ENCODE assay signal across 9 mouse cellular contexts in genomic region chr9:34029503-34030169, GRCm38 (mm10).
DNase-seq lines count a peak whose midpoint lies in the region; ATAC-seq lines count a peak whose summit lies in the region.
"Had no signal": no experiment of that assay in that cellular context is flagged by ENCODE, and none has a peak within 500 bp of the region (broad histone marks: within the 10 kb centered on the region; RNA-seq: fewer than 3 reads in every experiment).

No protein-coding gene starts in this region.

- peaks cover 15% of the 10 kb centered on the region for H3K4me1 ChIP-seq in embryonic facial prominence, embryonic 12.5 days
- peaks cover 11% of the 10 kb centered on the region; the same call in 1 of the 2 replicates for H3K4me1 ChIP-seq in kidney, embryonic 15.5 days

- no peaks in the 10 kb centered on the region for H3K36me3 ChIP-seq in embryonic facial prominence, embryonic 12.5 days
- no peaks in the 10 kb centered on the region for H3K36me3 ChIP-seq in kidney, embryonic 15.5 days

- no peaks in the 10 kb centered on the region for H3K9me3 ChIP-seq in embryonic facial prominence, embryonic 12.5 days
- H3K9me3 ChIP-seq in kidney, embryonic 15.5 days (replicated peaks): no peaks in the 10 kb centered on the region

- DNase-seq in heart, adult 11 months: peak; percentile 66
- DNase-seq in heart, postnatal 4 days: no peak
- DNase-seq in neural tube, embryonic 10.5 days (ENCODE audit: extremely low spot score, low spot score): peak; percentile 24
- no peak for DNase-seq in MN1 (ENCODE audit: low spot score)
- DNase-seq in frontal cortex, adult 2 months (ENCODE audit: extremely low spot score in 1 of 2, low spot score in 1 of 2): no peak
- DNase-seq in frontal cortex, postnatal 36 days (ENCODE audit: low spot score in 2 of 2): no peak
- DNase-seq: B cell, adult 2 months had no signal

- no peaks in the 10 kb centered on the region for H3K27me3 ChIP-seq in embryonic facial prominence, embryonic 12.5 days
- no peaks in the 10 kb centered on the region for H3K27me3 ChIP-seq in kidney, embryonic 15.5 days

- no peak overlapping the region for H3K4me3 ChIP-seq in embryonic facial prominence, embryonic 12.5 days
- no peak overlapping the region for H3K4me3 ChIP-seq in kidney, embryonic 15.5 days (replicated peaks)

- H3K27ac ChIP-seq in embryonic facial prominence, embryonic 12.5 days: 0 out of 2 replicates have a peak overlapping the region, but pooled peaks have one; percentile 6
- H3K27ac ChIP-seq in kidney, embryonic 15.5 days: no peak overlapping the region

- H3K4me2 ChIP-seq in embryonic facial prominence, embryonic 12.5 days (replicated peaks): no peak overlapping the region
- H3K4me2 ChIP-seq in kidney, embryonic 15.5 days: no peak overlapping the region

- ATAC-seq in embryonic facial prominence, embryonic 12.5 days (ENCODE audit: insufficient number of reproducible peaks, insufficient read depth, low FRiP score, low TSS enrichment): peak; percentile 79
- ATAC-seq in kidney, embryonic 15.5 days (replicated peaks; ENCODE audit: low FRiP score): peak; percentile 87

- 25% methylated on average over 10 of the region's 10 CpGs for WGBS in embryonic facial prominence, embryonic 12.5 days
- 32% methylated on average over 10 of the region's 10 CpGs for WGBS in kidney, embryonic 15.5 days

- H3K9ac ChIP-seq in embryonic facial prominence, embryonic 12.5 days: no peak overlapping the region
- H3K9ac ChIP-seq in kidney, embryonic 15.5 days: no peak overlapping the region

Comparison
In these comparisons a context has a peak if more than half of its experiments do, and no peak if none do; other contexts are left out.
1. DNase-seq: peak in heart, adult 11 months (single experiment) and neural tube, embryonic 10.5 days (single experiment); none in heart, postnatal 4 days (single experiment), MN1 (single experiment), frontal cortex, adult 2 months (0 of 2) and frontal cortex, postnatal 36 days (0 of 2).